Mouse (Mus musculus) ES-Bruce4 (cell line): ENCODE data around the gene Cbx6.

Experiments used
- CTCF ChIP-seq: IDR thresholded peaks from one replicate; pipeline ENCODE4 v1.8.1; 2011; ENCODE audit warnings: low read depth, low read length
- POLR2A ChIP-seq: IDR thresholded peaks from one replicate; pipeline ENCODE4 v1.8.1; 2011; ENCODE audit warnings: low read length; ENCODE audit not compliant: insufficient read depth

DNA sequence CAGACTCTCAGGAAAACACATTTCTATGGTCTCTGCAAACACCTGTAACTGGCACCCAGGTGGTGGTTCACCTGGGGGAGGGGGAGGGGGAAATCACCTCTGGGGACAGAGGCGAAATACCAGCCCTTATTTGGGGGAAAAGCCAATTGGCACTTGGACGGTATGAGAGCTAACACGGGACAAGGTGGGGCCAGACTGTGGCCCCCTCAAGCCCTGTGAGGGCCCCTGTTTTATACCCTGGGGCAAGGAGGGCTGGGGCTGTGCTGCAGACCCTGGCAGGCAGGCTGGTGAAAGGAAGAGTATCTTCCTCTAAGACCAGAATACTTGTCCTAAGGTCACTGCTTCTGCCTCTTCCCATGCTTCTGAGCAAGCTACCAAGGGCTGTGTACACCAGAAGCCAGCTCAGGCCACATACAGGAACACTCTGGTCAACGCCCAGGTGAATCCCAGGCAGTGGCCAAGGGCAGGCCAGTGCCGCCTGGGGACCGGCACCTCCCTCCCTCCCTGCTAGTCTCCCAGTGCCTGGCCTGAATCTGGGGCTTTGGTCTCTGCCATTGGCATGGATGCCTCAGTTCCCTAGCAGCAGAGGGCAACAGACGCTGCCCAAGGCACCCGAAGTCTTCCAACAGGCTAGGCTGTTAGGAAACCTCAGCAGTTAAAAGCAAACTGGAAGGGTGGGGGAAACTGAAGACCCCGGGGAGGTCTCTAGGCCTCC lies 8.1 kb downstream of the Cbx6 start:
- TF ChIP-seq POLR2A (no peak), CTCF (no peak)
